Mouse (Mus musculus) cerebellum, adult 8-10 months (tissue): Measurements from ENCODE around the gene Cdc42.

Experiments
- DNase-seq: peaks from one replicate; pipeline ENCODE4 v3.0.0; 2022

The Cdc42 gene

GRCm38 (mm10) chr4:137369954-137370750 lies 12.6 kb upstream of the Cdc42 start:
- no peak for DNase-seq

- DNase-seq, result no peak
Observed at GRCm38 (mm10) chr4:137368198-137368597, 10.7 kb upstream of the Cdc42 start.

- DNase-seq, result no peak
Observed at GRCm38 (mm10) chr4:137367275-137368088, 10.0 kb upstream of the Cdc42 start.

- DNase-seq, result no peak
Observed at GRCm38 (mm10) chr4:137366097-137366496, 8.6 kb upstream of the Cdc42 start.

GRCm38 (mm10) chr4:137365356-137366062 lies 8.0 kb upstream of the Cdc42 start:
- no peak for DNase-seq

GRCm38 (mm10) chr4:137364826-137365225 lies 7.3 kb upstream of the Cdc42 start:
- DNase-seq, result no peak

- DNase-seq, result no peak
Observed at GRCm38 (mm10) chr4:137360996-137361395, 3.5 kb upstream of the Cdc42 start.

GRCm38 (mm10) chr4:137358291-137359002 lies 927 bp upstream of the Cdc42 start:
- DNase-seq, result no peak

DNA sequence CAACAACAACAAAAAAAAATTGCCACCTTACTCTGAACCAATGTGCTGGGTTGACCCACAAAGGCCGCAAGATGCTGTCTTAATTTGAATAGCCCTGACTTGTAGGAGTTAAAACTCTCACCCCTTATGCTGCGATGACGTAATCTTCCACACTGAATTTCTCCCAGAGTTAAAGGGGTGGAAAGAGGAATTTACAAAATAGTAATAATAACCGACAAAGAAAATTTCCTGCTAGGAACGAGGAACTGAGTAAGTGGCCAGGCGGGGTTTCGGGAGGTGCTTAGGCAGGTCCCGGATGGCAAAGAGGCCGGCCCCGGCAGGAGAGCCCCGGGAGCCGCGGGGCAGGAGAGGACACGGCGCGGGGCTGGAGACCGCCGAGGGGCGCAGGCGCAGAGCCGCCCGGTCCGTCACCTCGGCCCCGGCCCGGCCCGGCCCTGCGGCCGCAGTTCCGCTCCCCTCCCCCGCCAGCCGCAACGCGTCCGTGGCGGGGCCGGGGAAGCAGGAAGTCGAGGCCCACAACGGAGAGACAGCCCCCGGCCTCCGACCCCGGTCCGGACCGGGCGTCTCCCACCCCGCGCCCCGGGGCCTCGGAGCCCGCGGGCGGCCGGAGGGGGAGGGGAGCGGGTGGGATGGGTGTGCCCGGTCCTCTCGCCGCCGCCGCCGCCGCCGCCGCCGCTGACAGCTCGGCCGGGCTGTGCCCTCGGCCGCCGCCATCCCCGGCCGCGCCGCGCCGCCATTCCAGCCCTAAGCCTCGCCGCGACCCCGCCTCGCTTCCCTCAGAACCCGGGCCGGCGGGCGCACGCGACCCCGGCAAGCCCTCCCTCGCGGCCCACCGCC lies 628 bp downstream of the Cdc42 start:
- peak; percentile 69 for DNase-seq

DNA sequence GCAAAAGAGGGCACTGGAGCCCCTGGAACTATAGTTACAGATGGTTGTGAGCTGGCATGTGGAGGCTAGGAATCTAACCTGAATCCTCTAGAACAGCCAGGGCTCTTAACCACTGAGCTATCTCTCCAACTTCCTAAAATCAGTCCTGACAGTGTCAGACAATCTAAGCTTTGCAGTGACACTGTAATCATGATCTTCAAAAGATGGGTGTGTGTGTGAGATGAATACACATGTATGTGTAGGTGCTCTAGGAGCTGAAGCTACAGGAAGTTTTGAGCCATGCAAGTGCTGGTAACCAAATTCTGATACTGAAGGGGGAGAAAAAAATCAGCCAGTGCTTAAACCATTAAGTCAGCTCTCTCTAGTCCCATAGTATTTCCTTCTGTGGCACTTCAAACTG lies 6.9 kb downstream of the Cdc42 start:
- DNase-seq, result no peak

- no peak for DNase-seq
Observed at GRCm38 (mm10) chr4:137345790-137346189, 11.7 kb downstream of the Cdc42 start.

GRCm38 (mm10) chr4:137345112-137345511 lies 12.4 kb downstream of the Cdc42 start:
- no peak for DNase-seq

- no peak for DNase-seq
Observed at GRCm38 (mm10) chr4:137342816-137343215, 14.7 kb downstream of the Cdc42 start.

- DNase-seq, result no peak
Observed at GRCm38 (mm10) chr4:137339415-137339814, 18.1 kb downstream of the Cdc42 start.

DNA sequence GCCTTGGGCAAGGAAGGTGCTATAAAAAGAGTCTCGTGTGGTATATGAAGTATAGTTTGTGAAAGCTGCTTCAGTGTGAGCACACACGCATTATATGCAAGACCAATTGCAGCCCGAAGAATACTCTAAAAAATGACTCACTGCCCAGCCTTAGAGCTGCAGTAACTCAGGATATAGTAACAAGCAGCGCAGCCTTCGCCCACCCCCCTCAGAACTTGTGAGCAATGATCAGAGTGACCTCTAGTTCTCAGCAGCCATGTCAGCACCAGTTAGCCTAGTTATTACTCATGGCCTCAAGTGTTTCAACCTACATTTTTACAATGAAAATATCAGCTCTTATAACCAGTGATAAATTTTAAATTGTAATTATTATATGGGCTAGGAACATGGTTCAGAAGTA lies 21.1 kb downstream of the Cdc42 start:
- DNase-seq, result no peak

DNA sequence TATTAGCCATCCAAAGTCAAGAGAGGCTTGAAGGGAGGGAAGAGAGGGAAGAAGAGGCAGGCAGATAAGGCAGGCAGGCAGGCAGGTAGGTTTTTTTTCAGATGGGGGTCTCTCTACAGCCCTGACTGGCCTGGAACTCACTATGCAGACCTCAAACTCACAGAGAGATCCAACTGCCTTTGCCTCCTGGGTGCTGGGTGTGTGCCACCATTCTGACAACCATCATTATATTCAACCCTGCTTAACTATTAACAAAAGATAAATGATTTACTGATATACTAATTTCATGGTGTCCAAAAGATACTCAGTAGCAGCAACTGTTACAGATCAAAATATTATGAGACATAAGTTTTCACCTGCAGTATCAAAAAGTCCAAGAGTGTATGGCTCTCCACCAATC lies 25.5 kb downstream of the Cdc42 start:
- no peak for DNase-seq

DNA sequence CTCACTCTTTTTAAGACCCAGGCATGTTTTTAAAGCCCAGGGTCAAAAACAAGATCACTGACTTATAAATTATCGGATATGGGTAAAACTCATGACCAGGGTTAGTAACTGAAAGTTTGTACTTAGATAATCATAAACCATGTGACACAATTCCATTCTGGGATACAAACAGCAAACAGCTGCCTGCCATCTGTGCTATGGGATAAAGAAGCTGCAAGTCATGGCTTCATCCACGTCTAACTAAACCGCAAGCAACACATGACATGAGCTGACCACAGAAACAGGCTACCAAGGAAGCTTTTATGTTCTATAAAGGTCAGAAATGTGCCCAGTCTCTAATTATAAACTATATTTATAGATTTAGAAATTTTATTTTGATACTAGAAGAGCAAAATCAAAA lies 31.0 kb downstream of the Cdc42 start:
- no peak for DNase-seq

DNA sequence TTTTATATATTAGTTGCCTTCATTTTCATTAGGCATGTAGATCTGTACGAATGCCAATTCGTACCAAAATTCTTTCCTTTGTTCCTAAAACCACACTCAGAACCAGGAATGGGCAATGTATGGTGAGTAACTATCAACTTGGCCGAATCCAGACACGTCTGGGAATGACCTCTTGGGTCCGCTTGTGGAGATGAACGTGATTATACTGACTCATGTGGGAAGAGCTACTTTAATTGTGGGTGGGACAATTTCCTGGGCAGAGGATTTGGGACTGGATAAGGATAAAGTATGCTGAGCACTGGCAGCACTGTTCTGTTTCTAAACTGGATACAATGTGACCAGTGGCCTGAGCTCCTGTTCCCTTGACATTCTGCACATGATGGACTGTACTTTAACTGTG lies 32.6 kb downstream of the Cdc42 start:
- no peak for DNase-seq

DNA sequence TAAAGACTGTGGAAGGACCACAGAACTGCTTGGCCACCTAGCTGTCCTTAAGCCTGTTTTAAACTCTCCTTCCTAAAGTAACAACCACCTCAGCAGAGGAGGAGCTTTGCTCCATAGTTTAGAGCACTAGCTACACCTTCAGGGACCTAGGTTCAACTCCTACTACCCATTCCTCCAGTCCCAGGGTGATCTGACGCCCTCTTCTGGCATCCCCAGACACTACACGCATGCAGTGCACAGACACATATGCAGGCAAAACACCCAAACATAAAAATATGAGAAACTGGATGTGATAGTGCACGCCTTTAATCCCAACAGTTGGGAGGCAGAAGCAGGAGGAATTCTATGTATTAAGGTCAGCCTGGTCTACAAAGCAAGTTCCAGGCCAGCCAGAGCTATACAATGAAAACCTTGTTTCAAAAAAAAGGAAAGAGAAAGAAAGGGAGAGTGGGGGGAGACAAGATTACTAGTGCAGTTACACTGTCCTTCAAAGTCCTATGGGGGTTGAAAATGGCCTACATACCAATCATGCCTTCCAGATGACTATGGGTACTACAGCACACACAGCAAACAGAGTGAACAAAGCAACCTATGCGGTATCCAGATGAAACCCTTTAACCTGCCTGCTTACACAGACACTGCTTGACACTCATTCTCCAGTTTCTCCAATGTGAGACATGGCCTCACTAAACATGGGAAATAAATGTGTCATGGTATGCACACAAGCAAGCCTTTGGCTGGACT lies 41.3 kb downstream of the Cdc42 start:
- DNase-seq, result no peak

DNA sequence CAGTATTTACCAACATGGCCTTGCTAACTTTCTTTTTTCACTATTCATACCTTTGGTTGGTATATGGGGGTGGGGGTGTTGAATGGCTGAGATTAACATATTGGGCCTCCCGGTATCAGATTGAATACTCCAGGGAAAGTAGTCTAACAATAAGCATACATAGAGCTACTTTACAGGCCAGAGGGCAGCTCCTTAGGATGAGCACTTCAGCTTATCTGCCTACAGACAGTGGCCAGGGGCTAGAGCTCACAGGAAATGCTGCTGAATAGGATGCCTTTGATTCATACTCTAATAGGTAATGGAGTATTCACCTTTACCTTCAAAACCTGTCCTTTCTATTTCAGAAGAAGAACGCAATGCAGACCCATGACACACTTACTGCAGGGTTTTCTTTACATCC lies 42.5 kb downstream of the Cdc42 start:
- DNase-seq, result no peak

- no peak for DNase-seq
Observed at GRCm38 (mm10) chr4:137314561-137314960, 43.0 kb downstream of the Cdc42 start.
